Mouse (Mus musculus) A20 (cell line): Measurements from ENCODE around the gene D5Ertd579e.

Experiments
- DNase-seq: peaks from one replicate; pipeline ENCODE4 v3.0.0-alpha.2; 2011; ENCODE audit warnings: low read depth, low spot score

The D5Ertd579e gene

GRCm38 (mm10) chr5:36571371-36571770 is 124.5 kb downstream of the D5Ertd579e start:
- no peak for DNase-seq

- no peak for DNase-seq
Measured at GRCm38 (mm10) chr5:36570546-36571245, 125.1 kb downstream of the D5Ertd579e start.

- DNase-seq, result no peak
Measured at GRCm38 (mm10) chr5:36570098-36570497, 125.7 kb downstream of the D5Ertd579e start.

- DNase-seq, result no peak
Measured at GRCm38 (mm10) chr5:36568118-36568517, 127.7 kb downstream of the D5Ertd579e start.

- DNase-seq, result no peak
Measured at GRCm38 (mm10) chr5:36567627-36568026, 128.2 kb downstream of the D5Ertd579e start.

GRCm38 (mm10) chr5:36564530-36564929 is 131.3 kb downstream of the D5Ertd579e start:
- no peak for DNase-seq

- DNase-seq, result peak; percentile 32
Measured at GRCm38 (mm10) chr5:36563741-36564140, 132.1 kb downstream of the D5Ertd579e start.

GRCm38 (mm10) chr5:36562791-36563445 is 132.9 kb downstream of the D5Ertd579e start:
- peak; percentile 91 for DNase-seq

GRCm38 (mm10) chr5:36561509-36561908 is 134.3 kb downstream of the D5Ertd579e start:
- DNase-seq, result no peak

- no peak for DNase-seq
Measured at GRCm38 (mm10) chr5:36560490-36560889, 135.3 kb downstream of the D5Ertd579e start.

- no peak for DNase-seq
Measured at GRCm38 (mm10) chr5:36559510-36560235, 136.2 kb downstream of the D5Ertd579e start.

GRCm38 (mm10) chr5:36559106-36559505 is 136.7 kb downstream of the D5Ertd579e start:
- no peak for DNase-seq

- no peak for DNase-seq
Measured at GRCm38 (mm10) chr5:36558526-36558925, 137.3 kb downstream of the D5Ertd579e start.

GRCm38 (mm10) chr5:36557584-36558308 is 138.1 kb downstream of the D5Ertd579e start:
- no peak for DNase-seq

- no peak for DNase-seq
Measured at GRCm38 (mm10) chr5:36556906-36557305, 138.9 kb downstream of the D5Ertd579e start.

- no peak for DNase-seq
Measured at GRCm38 (mm10) chr5:36556289-36556688, 139.5 kb downstream of the D5Ertd579e start.

- no peak for DNase-seq
Measured at GRCm38 (mm10) chr5:36554496-36554895, 141.3 kb downstream of the D5Ertd579e start.

- DNase-seq, result peak; percentile 74
Measured at GRCm38 (mm10) chr5:36553886-36554285, 141.9 kb downstream of the D5Ertd579e start.

- DNase-seq, result peak; percentile 54
Measured at GRCm38 (mm10) chr5:36553056-36553606, 142.7 kb downstream of the D5Ertd579e start.

- no peak for DNase-seq
Measured at GRCm38 (mm10) chr5:36552391-36552790, 143.4 kb downstream of the D5Ertd579e start.
